Mouse (Mus musculus): ENCODE measurements at regions not wholly inside any gene's neighbourhood (a gene's known extent, or its start where the extent isn't known, plus 50 kb on each side); places are given as distances from the start of the nearest gene placed in this dataset.

DNA sequence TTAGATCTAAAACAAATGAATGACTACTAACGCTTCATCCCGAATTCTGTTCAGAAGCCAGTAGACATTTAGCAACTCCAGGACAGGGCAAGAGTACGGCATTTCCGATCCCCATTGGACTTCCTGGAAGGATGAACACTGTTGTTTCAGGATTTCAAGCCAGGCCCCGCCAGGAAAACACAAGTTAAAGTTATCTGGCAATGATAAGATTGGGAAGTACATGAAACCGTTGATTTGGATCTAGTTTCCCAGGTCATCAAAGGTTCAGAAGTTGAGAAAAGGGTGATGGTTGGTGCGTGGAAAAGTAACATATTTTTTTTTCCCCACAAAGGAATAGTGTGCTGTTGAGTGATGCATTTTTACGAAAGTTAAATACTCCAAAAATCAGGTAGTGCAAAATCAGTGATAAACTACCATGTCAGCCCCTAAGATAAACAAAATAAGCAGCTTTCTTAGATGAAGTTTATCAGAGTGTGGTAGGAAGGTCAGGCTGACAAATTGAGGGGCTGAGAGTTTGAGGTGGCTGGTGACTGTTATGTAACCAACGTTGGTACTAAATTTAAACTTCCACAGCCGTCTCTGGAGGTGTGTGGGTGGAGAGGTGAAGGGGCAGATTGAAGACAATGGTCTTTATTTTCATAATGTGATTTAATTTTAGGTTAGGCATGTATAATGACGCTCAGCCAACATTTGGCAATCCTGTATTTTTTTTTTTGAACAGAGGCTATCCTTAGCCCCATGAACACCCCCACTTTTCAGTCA is 157.6 kb upstream of the Dph6 start:
- WGBS: 59% methylated on average over 11 of the region's 11 CpGs
- H3K27ac ChIP-seq (ENCODE audit: low read length): no peak overlapping the region
- no peaks in the 10 kb centered on the region for H3K4me1 ChIP-seq (ENCODE audit: control insufficient read depth, insufficient read depth, low read length)
- ATAC-seq: no peak
- no peak overlapping the region for H3K4me3 ChIP-seq (ENCODE audit: low read length)
- H3K9me3 ChIP-seq (ENCODE audit: control insufficient read depth, low read length): no peaks in the 10 kb centered on the region
- H3K27me3 ChIP-seq (replicated peaks; ENCODE audit: control insufficient read depth, insufficient read depth, low read length): no peaks in the 10 kb centered on the region
- no peaks in the 10 kb centered on the region for H3K36me3 ChIP-seq (ENCODE audit: control insufficient read depth, insufficient read depth, low read length)
- no peak overlapping the region for H3K4me2 ChIP-seq (ENCODE audit: low read depth, low read length)
- H3K9ac ChIP-seq (ENCODE audit: low read depth, low read length): no peak overlapping the region

DNA sequence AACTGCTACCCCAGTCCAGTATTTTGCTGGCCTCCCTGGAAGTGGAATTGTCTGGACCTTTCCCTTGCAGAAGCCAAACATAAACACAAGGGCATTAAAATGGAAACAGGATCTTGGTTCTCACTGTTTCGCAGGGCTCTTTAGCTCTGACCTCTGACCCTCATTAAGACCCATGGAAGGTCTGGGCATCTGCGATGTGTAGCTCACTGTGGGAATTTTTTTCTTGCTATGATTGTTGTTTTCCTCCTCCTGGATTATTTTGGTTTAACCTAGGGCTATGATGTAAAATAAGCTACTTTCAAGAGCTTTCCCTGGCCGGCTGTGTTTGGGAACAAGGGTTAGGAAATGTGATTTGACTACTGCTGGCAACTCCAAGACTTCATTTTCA is 158.1 kb upstream of the Dph6 start:
- H3K4me2 ChIP-seq (ENCODE audit: low read depth, low read length): no peak overlapping the region
- WGBS: 44% methylated on average over 3 of the region's 3 CpGs
- H3K36me3 ChIP-seq (ENCODE audit: control insufficient read depth, insufficient read depth, low read length): no peaks in the 10 kb centered on the region
- ATAC-seq: no peak
- H3K4me3 ChIP-seq (ENCODE audit: low read length): no peak overlapping the region
- H3K27me3 ChIP-seq (replicated peaks; ENCODE audit: control insufficient read depth, insufficient read depth, low read length): no peaks in the 10 kb centered on the region
- no peaks in the 10 kb centered on the region for H3K9me3 ChIP-seq (ENCODE audit: control insufficient read depth, low read length)
- H3K9ac ChIP-seq (ENCODE audit: low read depth, low read length): no peak overlapping the region
- H3K4me1 ChIP-seq (ENCODE audit: control insufficient read depth, insufficient read depth, low read length): no peaks in the 10 kb centered on the region
- no peak overlapping the region for H3K27ac ChIP-seq (ENCODE audit: low read length)

DNA sequence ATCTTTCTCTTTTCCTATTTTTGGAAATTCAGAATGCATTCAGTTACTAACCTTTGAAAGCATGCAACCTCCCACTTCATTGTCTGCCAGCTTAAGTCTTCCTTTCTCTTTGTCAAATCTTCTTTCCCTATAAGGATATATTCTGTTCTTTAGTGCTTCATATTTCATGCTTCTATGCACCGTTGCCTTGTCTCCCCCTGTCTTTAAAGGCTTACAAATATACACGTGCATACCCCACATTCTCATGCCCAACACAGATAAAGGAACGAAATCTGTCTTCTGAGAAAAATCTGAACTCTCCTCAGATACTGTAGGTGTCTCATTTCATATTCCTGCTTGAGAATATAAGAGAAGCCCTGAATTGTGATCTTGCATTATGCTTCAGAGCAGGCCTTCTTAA is 167.9 kb upstream of the Dph6 start:
- no peaks in the 10 kb centered on the region for H3K9me3 ChIP-seq (ENCODE audit: control insufficient read depth, low read length)
- H3K4me3 ChIP-seq (ENCODE audit: low read length): no peak overlapping the region
- H3K27me3 ChIP-seq (replicated peaks; ENCODE audit: control insufficient read depth, insufficient read depth, low read length): no peaks in the 10 kb centered on the region
- H3K4me2 ChIP-seq (ENCODE audit: low read depth, low read length): no peak overlapping the region
- H3K9ac ChIP-seq (ENCODE audit: low read depth, low read length): no peak overlapping the region
- no peak overlapping the region for H3K27ac ChIP-seq (ENCODE audit: low read length)
- no peak for ATAC-seq
- 60% methylated on average over 3 of the region's 3 CpGs for WGBS
- H3K4me1 ChIP-seq (ENCODE audit: control insufficient read depth, insufficient read depth, low read length): no peaks in the 10 kb centered on the region
- no peaks in the 10 kb centered on the region for H3K36me3 ChIP-seq (ENCODE audit: control insufficient read depth, insufficient read depth, low read length)

DNA sequence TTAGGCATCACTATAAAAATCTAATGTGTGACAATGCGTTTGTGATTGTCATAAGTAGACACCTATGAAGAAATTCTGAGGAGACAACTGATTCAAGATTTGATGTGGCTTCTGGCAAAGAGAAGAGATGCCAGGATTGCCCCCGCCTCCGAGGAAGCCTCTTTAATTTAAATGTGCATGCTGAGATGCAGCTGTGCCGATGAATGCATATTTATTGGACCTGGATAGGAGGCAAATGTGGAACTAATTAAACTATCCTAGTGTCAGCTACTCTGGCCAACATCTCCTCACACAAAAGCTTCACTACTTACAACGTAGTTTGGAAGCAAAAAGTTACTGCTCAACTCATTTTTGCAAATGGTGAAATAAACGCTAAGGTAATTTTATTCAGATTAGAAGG is 173.4 kb upstream of the Dph6 start:
- H3K27ac ChIP-seq (ENCODE audit: low read length): no peak overlapping the region

DNA sequence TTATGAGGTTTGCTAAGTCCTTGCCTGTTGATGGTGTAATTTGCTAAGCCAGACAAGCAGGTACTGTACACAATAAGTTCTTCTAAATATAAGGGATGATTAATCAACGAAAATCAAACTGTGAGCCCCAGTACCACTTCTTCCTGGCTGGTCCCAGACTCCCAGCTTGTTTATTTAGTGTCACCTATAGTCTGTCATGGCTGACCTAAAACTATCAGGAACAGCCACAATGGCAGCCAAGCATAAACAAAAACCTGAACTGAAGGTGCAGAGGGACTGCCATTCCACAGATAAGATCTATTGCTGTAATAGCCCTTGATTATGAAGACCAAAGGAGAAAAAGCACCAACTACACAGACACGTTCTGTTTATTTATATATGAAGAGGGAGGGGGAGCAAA is 180.9 kb upstream of the Dph6 start:
- H3K4me2 ChIP-seq (ENCODE audit: low read depth, low read length): no peak overlapping the region
- H3K9ac ChIP-seq (ENCODE audit: low read depth, low read length): no peak overlapping the region
- 0 out of 2 replicates have a peak, but pooled peaks cover 3% of the 10 kb centered on the region for H3K4me1 ChIP-seq (ENCODE audit: control insufficient read depth, insufficient read depth, low read length)
- no peaks in the 10 kb centered on the region for H3K9me3 ChIP-seq (ENCODE audit: control insufficient read depth, low read length)
- H3K27ac ChIP-seq (ENCODE audit: low read length): no peak overlapping the region
- no peaks in the 10 kb centered on the region for H3K36me3 ChIP-seq (ENCODE audit: control insufficient read depth, insufficient read depth, low read length)
- no peak for ATAC-seq
- no peaks in the 10 kb centered on the region for H3K27me3 ChIP-seq (replicated peaks; ENCODE audit: control insufficient read depth, insufficient read depth, low read length)
- no peak overlapping the region for H3K4me3 ChIP-seq (ENCODE audit: low read length)
- 20% methylated on average over 2 of the region's 2 CpGs for WGBS

More for the DNA sequence above, 173.4 kb upstream of the Dph6 start:
- H3K36me3 ChIP-seq (ENCODE audit: control insufficient read depth, insufficient read depth, low read length): no peaks in the 10 kb centered on the region
- H3K4me3 ChIP-seq (ENCODE audit: low read length): no peak overlapping the region
- no peaks in the 10 kb centered on the region for H3K9me3 ChIP-seq (ENCODE audit: control insufficient read depth, low read length)
- H3K9ac ChIP-seq (ENCODE audit: low read depth, low read length): no peak overlapping the region
- no peak for ATAC-seq
- no peaks in the 10 kb centered on the region for H3K27me3 ChIP-seq (replicated peaks; ENCODE audit: control insufficient read depth, insufficient read depth, low read length)
- no peak overlapping the region for H3K4me2 ChIP-seq (ENCODE audit: low read depth, low read length)
- H3K4me1 ChIP-seq (ENCODE audit: control insufficient read depth, insufficient read depth, low read length): no peaks in the 10 kb centered on the region
- WGBS: 81% methylated on average over 6 of the region's 6 CpGs

DNA sequence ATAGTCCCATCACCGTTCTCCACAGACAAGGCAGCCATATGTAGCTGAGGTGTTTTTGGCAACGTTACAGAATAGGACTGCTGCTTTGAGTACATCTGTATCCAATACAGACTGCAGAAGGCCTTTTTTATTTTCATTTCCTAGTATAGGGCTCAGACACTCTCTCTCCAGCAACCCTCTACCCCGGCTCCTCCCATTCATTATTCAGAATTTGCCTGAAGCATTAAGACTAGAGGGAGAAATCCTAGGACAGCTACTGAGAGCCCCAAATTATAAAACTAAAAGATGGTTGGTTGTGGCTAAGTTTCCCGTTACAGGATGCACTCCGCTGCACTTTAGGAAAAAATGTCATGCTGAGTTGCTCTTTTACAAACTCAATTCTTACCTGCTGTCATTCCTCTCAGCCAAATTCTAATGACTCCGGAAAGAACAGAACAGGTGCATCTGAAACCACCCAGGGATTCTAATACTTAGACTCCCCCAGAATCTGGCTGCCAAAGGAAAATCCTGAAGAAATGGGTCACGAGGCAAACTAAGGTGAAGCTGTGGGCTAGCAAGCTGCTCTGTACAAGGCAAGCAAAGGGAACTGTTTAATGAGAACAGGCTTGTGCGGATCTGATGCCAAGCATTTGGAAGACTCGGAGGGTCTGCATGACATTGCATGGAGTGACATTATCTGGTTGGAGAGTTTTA is 189.1 kb upstream of the Dph6 start:
- WGBS: 74% methylated on average over 9 of the region's 9 CpGs
- Histone ChIP-seq H3K36me3 (ENCODE audit: control insufficient read depth, insufficient read depth, low read length) (no peaks in the 10 kb centered on the region), H3K4me2 (ENCODE audit: low read depth, low read length) (no peak overlapping the region), H3K27ac (ENCODE audit: low read length) (no peak overlapping the region), H3K4me1 (ENCODE audit: control insufficient read depth, insufficient read depth, low read length) (no peaks in the 10 kb centered on the region), H3K9me3 (ENCODE audit: control insufficient read depth, low read length) (no peaks in the 10 kb centered on the region), H3K9ac (ENCODE audit: low read depth, low read length) (no peak overlapping the region), H3K27me3 (replicated peaks; ENCODE audit: control insufficient read depth, insufficient read depth, low read length) (no peaks in the 10 kb centered on the region), H3K4me3 (ENCODE audit: low read length) (no peak overlapping the region)
- no peak for ATAC-seq

- WGBS: 74% methylated on average over 3 of the region's 3 CpGs
- no peak for ATAC-seq
- Histone ChIP-seq H3K27ac (ENCODE audit: low read length) (no peak overlapping the region), H3K27me3 (replicated peaks; ENCODE audit: control insufficient read depth, insufficient read depth, low read length) (no peaks in the 10 kb centered on the region), H3K9me3 (ENCODE audit: control insufficient read depth, low read length) (no peaks in the 10 kb centered on the region), H3K4me3 (ENCODE audit: low read length) (no peak overlapping the region), H3K4me2 (ENCODE audit: low read depth, low read length) (no peak overlapping the region), H3K36me3 (ENCODE audit: control insufficient read depth, insufficient read depth, low read length) (no peaks in the 10 kb centered on the region), H3K9ac (ENCODE audit: low read depth, low read length) (no peak overlapping the region), H3K4me1 (ENCODE audit: control insufficient read depth, insufficient read depth, low read length) (no peaks in the 10 kb centered on the region)
Observed at GRCm38 (mm10) chr2:114844389-114844771, 189.6 kb upstream of the Dph6 start.

DNA sequence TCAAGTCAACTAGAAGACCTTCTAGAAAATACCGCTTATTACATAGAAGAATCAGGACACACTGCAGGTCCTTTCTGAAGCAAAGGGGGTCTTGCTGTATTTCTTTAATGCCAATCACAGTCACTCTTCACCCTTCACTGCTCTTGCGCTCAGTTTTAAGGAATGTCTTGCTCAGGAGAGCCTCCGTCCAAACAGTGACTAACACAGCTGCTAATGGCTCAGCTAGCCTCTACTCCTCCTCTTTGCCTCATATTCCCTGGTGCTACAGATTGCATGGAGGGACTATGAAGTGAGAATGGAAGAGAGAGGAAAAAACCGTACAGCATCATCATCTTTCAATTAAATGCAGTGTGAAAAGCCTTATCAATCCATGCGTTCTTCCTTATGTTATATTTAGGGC is 193.7 kb upstream of the Dph6 start:
- WGBS: 87% methylated on average over 5 of the region's 5 CpGs
- no peak for ATAC-seq
- H3K36me3 ChIP-seq (ENCODE audit: control insufficient read depth, insufficient read depth, low read length): no peaks in the 10 kb centered on the region
- no peaks in the 10 kb centered on the region for H3K4me1 ChIP-seq (ENCODE audit: control insufficient read depth, insufficient read depth, low read length)
- no peaks in the 10 kb centered on the region for H3K9me3 ChIP-seq (ENCODE audit: control insufficient read depth, low read length)
- H3K4me2 ChIP-seq (ENCODE audit: low read depth, low read length): no peak overlapping the region
- H3K4me3 ChIP-seq (ENCODE audit: low read length): no peak overlapping the region
- no peak overlapping the region for H3K9ac ChIP-seq (ENCODE audit: low read depth, low read length)
- no peak overlapping the region for H3K27ac ChIP-seq (ENCODE audit: low read length)
- H3K27me3 ChIP-seq (replicated peaks; ENCODE audit: control insufficient read depth, insufficient read depth, low read length): no peaks in the 10 kb centered on the region; the same call in 1 of the 2 replicates

DNA sequence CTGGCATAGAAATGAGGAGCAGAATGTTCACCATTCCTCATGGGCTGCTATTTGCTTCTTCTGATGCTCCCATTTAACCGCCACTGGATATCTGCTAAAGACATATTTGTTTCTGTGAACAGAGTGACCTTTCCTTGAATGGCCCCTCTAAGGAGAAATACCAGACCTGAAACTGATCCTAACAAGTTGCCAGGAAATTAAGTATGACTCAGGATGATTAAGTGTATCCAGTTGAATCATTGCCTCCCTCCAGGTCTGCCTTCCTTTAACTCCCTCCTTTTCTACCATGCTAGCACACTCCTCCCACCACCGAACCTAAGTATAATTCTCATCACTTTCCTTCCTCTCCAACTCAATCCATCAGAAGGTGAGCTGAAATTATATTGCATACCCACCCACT is 194.2 kb upstream of the Dph6 start:
- Histone ChIP-seq H3K4me3 (ENCODE audit: low read length) (no peak overlapping the region), H3K27me3 (replicated peaks; ENCODE audit: control insufficient read depth, insufficient read depth, low read length) (no peaks in the 10 kb centered on the region; the same call in 1 of the 2 replicates), H3K4me2 (ENCODE audit: low read depth, low read length) (no peak overlapping the region), H3K4me1 (ENCODE audit: control insufficient read depth, insufficient read depth, low read length) (no peaks in the 10 kb centered on the region), H3K9ac (ENCODE audit: low read depth, low read length) (no peak overlapping the region), H3K27ac (ENCODE audit: low read length) (no peak overlapping the region), H3K9me3 (ENCODE audit: control insufficient read depth, low read length) (no peaks in the 10 kb centered on the region), H3K36me3 (ENCODE audit: control insufficient read depth, insufficient read depth, low read length) (no peaks in the 10 kb centered on the region)
- 70% methylated on average over 2 of the region's 2 CpGs for WGBS
- ATAC-seq: no peak

All from intestine, embryonic 16.5 days (tissue).